Mouse (Mus musculus) heart, postnatal 14 days (tissue): Measurements from ENCODE around the gene Hadha. TPM values are rescaled to one million over a fixed set of nuclear protein-coding genes. Genes with fewer than 3 reads are reported as not detected.

Experiments
- DNase-seq, 2 experiments: peaks; one replicate each; pipeline ENCODE4 v3.0.0; 2021 to 2022
- intact Hi-C: fragments of 180-260 bp; cut with DNase I; formaldehyde crosslinking; loops from one replicate; pipeline ENCODE4 v1.15.1; 2025
- long read RNA-seq, 2 experiments: library from polyadenylated mRNA; stranded (forward); transcript quantifications; one replicate each; pipeline ENCODE4 v2.0.0; 2021
- total RNA-seq, 2 experiments: library from RNA; stranded (reverse); gene quantifications; 2 replicates each; pipeline ENCODE4 v1.2.3; 2021

The Hadha gene
- 1,000 to 10,000 TPM; 1,294 to 1,315 TPM for total RNA-seq
- long read RNA-seq, experiment 1, full-length matches to known transcripts: 1,289 of 1,540 reads
- long read RNA-seq, experiment 1, partial matches to known transcripts: 194 of 1,540 reads
- long read RNA-seq, experiment 1, other reads (novel, unspliced or antisense): 57 of 1,540 reads
- long read RNA-seq, experiment 2, full-length matches to known transcripts: 1,260 of 1,463 reads
- long read RNA-seq, experiment 2, partial matches to known transcripts: 165 of 1,463 reads
- long read RNA-seq, experiment 2, other reads (novel, unspliced or antisense): 38 of 1,463 reads

- peak; percentile 95 to 96 for DNase-seq
- intact Hi-C loops: no loop called here
Measured at GRCm38 (mm10) chr5:30154474-30155394, at the start of gene Hadha, which contains the start of gene Hadhb. TSS of gene Hadha (minus strand) at chr5:30155162. TSS of gene Hadhb (plus strand) at chr5:30155248.

GRCm38 (mm10) chr5:30204441-30204840 lies 49.5 kb upstream of the Hadha start:
- no peak for DNase-seq
- intact Hi-C loops: no loop called here

GRCm38 (mm10) chr5:30203216-30203885 lies 48.4 kb upstream of the Hadha start:
- DNase-seq: no peak
- intact Hi-C loops: no loop called here

DNA sequence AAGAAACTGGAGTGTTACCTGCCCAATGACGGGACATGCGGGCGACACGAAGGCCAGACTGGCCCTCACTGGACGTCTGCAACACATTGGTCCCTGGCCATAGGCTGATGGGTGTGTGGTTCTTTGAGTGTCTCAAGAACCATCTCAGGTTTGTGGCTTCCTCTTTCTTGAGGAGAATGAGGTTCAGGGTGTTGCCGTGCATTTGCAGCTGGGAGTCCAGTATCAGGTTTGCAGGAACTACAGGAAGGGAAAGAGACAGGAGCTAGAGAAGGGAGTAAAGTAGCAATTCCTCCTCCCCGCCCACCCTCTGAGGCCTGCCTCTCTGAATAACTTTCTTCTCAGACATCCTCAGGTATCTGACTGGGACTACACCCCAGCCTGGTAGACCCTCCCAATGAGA lies 47.3 kb upstream of the Hadha start:
- DNase-seq: no peak
- intact Hi-C loops: no loop called here

DNA sequence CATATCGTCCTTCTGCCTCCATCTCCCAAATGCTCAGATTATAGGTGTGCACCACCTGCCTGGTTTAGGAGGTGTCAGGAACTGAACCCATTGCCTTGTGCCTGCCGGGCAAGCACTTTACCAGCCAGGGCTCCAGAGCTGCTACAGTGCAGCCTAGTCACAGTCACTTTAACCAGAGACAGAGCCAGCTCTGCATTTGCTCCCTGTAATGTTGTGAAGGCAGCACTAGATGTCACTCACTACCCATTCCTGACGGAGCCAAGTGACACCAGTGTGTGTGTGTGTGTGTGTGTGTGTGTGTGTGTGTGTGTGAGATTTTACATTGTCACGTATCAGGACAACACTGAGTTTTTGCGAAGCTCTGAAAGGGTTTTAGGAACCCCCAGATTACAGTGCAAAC lies 46.6 kb upstream of the Hadha start:
- intact Hi-C loops: no loop called here
- DNase-seq: peak; percentile 17 to 53

DNA sequence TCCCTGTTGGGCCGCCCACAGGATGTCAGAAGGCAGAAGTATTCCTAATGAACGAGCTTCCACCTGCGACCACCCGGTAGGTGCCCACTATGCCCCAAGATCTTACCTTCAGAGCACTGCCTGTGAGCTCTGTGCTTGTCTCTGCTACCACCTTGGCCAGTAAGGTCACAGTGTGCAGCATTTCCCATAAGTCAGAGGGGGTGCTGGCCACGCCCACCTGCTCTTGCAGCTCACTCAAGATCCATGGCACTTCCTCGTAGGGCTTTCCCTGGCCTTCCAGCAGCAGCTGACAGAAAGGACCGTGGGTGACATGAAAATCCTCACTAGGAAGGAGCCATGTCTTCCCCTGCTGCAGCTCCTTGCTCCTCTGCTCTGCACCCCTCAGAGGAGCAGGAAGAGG lies 43.3 kb upstream of the Hadha start:
- intact Hi-C loops: no loop called here

GRCm38 (mm10) chr5:30195340-30195739 lies 40.4 kb upstream of the Hadha start:
- intact Hi-C loops: no loop called here
- DNase-seq: no peak

More for the DNA sequence above, 43.3 kb upstream of the Hadha start:
- DNase-seq: no peak

GRCm38 (mm10) chr5:30192452-30192851 lies 37.5 kb upstream of the Hadha start:
- no peak for DNase-seq
- intact Hi-C loops: loop anchor here (5.0 kb wide), 1 partner anchor 65 kb away; no protein-coding TSS in a partner anchor

DNA sequence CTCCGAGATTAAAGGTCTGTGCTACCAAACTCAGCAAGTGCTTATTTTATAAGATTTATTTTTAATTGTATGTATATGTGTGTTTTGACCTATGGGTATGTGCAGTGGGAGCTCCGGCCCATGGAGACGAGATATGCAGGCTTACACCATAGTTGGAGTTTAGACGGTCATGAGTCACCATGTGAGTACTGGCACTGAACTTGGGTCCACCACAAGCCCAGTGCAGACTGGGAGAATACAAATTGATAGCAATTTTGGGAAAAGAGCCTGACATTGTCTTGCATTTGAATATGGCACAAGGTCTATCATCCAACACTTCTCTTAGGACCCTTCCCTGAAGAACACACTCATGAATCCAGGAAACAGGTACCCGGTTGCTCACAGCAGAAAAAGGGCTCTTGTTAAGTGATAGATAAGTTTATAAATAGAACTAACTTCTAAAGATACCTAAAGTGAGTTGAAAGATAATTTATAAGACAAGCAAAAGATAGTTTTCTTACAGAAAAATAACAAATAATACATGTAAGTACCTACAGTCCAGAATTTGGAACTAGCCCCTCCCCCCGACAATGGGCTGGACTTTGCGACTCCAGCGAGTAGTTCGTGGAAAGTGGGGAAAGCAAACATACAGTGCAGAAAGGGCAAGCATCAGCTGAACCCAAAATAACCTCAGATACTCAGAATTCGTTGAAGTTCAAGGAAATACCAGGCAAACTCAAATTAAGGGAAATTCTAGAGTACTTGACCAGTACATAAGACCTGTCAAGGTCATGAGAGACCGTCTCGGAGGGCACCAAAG lies 32.9 kb upstream of the Hadha start:
- intact Hi-C loops: no loop called here
- DNase-seq: no peak

- intact Hi-C loops: no loop called here
- no peak for DNase-seq
Measured at GRCm38 (mm10) chr5:30175811-30176210, 20.8 kb upstream of the Hadha start.

DNA sequence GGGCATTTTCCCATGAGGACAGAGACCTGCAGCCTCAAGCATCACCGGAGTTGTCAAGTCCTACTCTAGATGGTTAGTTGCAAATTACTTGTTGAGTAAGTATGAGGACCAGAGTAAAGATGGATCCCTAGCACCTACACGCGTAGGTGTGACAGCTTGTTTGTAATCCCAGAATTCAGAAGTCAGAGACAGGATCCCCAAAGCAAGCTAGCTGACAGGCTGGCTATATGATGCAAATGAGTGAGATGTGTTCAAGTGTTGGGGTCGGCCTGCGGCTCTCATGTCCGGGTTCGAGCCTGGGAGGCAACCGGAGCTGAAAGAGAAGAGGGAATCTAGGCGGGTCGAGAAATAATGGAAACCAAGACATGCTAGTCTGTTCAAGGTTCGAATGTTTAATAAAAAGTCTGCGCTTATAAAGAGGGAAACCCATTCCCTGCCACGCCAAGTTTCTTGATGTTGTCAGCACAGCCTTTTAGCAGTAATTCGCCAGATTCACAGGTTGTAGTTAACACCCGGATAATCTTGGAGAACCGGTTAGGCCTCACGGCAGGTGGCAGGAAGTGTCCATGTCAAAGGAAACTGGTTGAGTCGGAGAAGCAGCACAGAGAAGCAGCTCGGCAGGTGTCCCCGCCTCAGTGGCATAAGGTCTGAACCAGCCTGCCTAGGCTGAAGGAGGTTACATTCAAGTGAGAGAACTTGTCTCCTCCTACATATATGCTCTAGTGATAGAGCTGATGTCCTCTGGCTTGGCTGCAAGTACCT lies 18.1 kb upstream of the Hadha start:
- intact Hi-C loops: no loop called here
- no peak for DNase-seq

- no peak for DNase-seq
- intact Hi-C loops: no loop called here
Measured at GRCm38 (mm10) chr5:30172115-30172514, 17.2 kb upstream of the Hadha start.

DNA sequence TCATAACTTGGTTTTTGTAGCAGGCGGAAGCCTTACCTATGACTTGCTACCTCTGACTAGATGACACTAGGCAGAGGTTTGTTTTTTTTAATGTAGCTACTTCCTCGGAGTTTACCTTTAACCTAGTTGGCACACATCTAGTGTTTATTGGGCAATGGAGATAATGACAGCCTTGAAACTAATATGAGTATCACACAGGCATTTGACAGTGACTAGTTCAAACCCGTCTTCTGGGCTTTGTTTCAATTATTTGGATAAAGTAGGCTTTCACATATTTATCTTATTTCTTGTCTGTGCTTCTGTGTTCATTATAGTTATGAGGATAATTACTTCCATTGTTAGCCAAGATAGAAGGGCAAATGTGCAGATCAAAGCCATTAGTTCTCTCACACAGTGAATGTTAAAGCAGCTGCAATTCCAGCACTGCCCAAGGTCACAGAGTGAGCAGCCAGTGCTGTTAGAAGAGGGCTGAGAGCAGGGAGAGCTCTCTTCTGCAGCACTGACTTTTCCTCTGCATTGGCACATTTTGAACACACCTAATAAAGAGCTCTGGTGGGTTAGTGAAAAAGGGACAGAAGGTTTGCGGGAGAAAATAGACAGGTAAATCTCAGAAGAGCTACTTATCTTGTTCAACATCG lies 15.5 kb upstream of the Hadha start:
- intact Hi-C loops: no loop called here
- DNase-seq: peak; percentile 11 to 35

- intact Hi-C loops: no loop called here
Measured at GRCm38 (mm10) chr5:30165234-30165946, 10.4 kb upstream of the Hadha start.

GRCm38 (mm10) chr5:30162339-30162738 lies 7.4 kb upstream of the Hadha start:
- intact Hi-C loops: no loop called here
- DNase-seq: no peak

More at GRCm38 (mm10) chr5:30165234-30165946, 10.4 kb upstream of the Hadha start:
- no peak for DNase-seq

DNA sequence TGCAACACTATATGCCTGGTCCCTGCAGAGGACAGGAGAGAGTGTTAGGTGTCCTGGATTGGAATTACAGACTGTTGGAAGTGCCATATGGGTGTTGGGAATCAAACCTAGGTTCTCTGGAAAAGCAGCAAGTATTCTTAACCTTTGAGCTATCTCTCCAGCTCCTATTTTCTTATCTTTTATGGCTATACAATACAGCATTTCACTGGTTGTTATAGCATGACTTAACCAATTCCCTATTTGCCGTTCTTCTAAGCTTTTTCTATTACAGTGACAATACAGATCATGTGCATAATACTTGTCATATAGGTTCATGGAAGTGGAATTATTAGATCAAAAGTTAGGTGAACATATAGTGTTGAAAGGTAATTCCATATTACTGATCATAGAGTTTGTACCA lies 6.9 kb upstream of the Hadha start:
- DNase-seq: no peak
- intact Hi-C loops: no loop called here

DNA sequence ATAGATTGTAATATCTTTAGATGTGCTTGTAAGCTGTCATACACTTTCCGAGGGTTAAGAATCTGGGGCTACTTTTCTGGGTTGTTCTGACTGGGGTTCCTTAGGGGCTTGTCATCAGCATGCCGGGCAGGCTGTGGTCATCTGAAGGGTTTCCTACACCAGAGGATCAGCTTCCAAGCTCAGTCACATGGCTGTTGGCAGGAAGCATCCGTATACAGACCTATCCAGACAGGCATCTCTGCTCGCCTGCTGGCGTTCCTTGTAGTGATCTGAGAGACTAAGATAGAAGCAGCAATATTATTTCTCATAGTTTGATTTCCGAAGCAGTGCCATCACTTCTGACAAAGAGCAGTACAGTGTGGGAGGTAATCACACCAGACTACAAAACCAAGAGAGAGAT lies 4.6 kb upstream of the Hadha start:
- DNase-seq: peak; percentile 15 to 38

More for the DNA sequence above, 4.6 kb upstream of the Hadha start:
- intact Hi-C loops: no loop called here
